Mouse (Mus musculus): ENCODE measurements at regions not wholly inside any gene's neighbourhood (a gene's known extent, or its start where the extent isn't known, plus 50 kb on each side); places are given as distances from the start of the nearest gene placed in this dataset.
"Not testable (repeated sequence)": the region's sequence is repeated elsewhere in the genome, so short reads cannot be mapped to it uniquely, and the experiment has no call there.

GRCm38 (mm10) chr1:79379736-79380135 lies 60.2 kb downstream of the Scg2 start:
- DNase-seq: peak; percentile 14

- no peak for DNase-seq
Observed at GRCm38 (mm10) chr1:79374811-79375210, 65.1 kb downstream of the Scg2 start.

GRCm38 (mm10) chr1:79357291-79358045 lies 82.5 kb downstream of the Scg2 start:
- DNase-seq: peak; percentile 88

GRCm38 (mm10) chr1:79346511-79346910 lies 93.4 kb downstream of the Scg2 start:
- no peak for DNase-seq

- no peak for DNase-seq
Observed at GRCm38 (mm10) chr1:79335480-79336114, 104.3 kb downstream of the Scg2 start.

- peak; percentile 6 for DNase-seq
Observed at GRCm38 (mm10) chr1:79317194-79317593, 122.7 kb downstream of the Scg2 start.

- DNase-seq: no peak
Observed at GRCm38 (mm10) chr1:79314774-79315173, 125.1 kb downstream of the Scg2 start.

- DNase-seq: no peak
Observed at GRCm38 (mm10) chr1:79312153-79312552, 127.8 kb downstream of the Scg2 start.

- DNase-seq: peak; percentile 8
Observed at GRCm38 (mm10) chr1:79303602-79304001, 136.3 kb downstream of the Scg2 start.

- DNase-seq: no peak
Observed at GRCm38 (mm10) chr1:79299639-79300038, 140.3 kb downstream of the Scg2 start.

GRCm38 (mm10) chr1:79259726-79260125 lies 180.2 kb downstream of the Scg2 start:
- no peak for DNase-seq

- DNase-seq: no peak
Observed at GRCm38 (mm10) chr1:79212970-79213369, 226.9 kb downstream of the Scg2 start.

GRCm38 (mm10) chr1:79212471-79212870 lies 227.4 kb downstream of the Scg2 start:
- DNase-seq: no peak

- DNase-seq: not testable (repeated sequence)
Observed at GRCm38 (mm10) chr1:79211981-79212380, 227.9 kb downstream of the Scg2 start.

- DNase-seq: no peak
Observed at GRCm38 (mm10) chr1:79207207-79207606, 232.7 kb downstream of the Scg2 start.

GRCm38 (mm10) chr1:79197682-79198081 lies 242.2 kb downstream of the Scg2 start:
- DNase-seq: no peak

GRCm38 (mm10) chr1:79191031-79191430 lies 248.9 kb downstream of the Scg2 start:
- DNase-seq: no peak

GRCm38 (mm10) chr1:79183534-79184411 lies 256.1 kb downstream of the Scg2 start:
- no peak for DNase-seq

- DNase-seq: no peak
Observed at GRCm38 (mm10) chr1:79144113-79144512, 295.8 kb downstream of the Scg2 start.

All from retina, postnatal 1 day (tissue).